In genomic region chr17:24227941-24228340, GRCm38 (mm10) we compare ENCODE assay signal across 23 mouse cellular contexts. TPM values are rescaled to one million over a fixed set of nuclear protein-coding genes. Genes with fewer than 3 reads are reported as not detected.
"Had no signal": no experiment of that assay in that cellular context is flagged by ENCODE, and none has a peak within 500 bp of the region (broad histone marks: within the 10 kb centered on the region; RNA-seq: fewer than 3 reads in every experiment).

No protein-coding gene starts in this region.

- ATAC-seq: lung, postnatal 0 days; midbrain, embryonic 13.5 days; midbrain, embryonic 16.5 days had no signal

- H3K9ac ChIP-seq: kidney, embryonic 15.5 days; limb, embryonic 13.5 days; lung, embryonic 14.5 days; midbrain, embryonic 13.5 days; neural tube, embryonic 13.5 days; stomach, embryonic 15.5 days had no signal

- DNase-seq: kidney, adult 11 months; kidney, adult 8-10 months; kidney, postnatal 10 days; kidney, postnatal 36 days; layer of hippocampus, postnatal 36 days; lung, embryonic 14.5 days; retina, postnatal 1 day; right cerebral cortex, postnatal 25 days; spleen, adult 18-20 months; thymus, postnatal 25 days had no signal

- H3K4me3 ChIP-seq: kidney, embryonic 15.5 days; limb, embryonic 10.5 days; limb, embryonic 13.5 days; megakaryocyte, embryonic 14.5 days; midbrain, embryonic 10.5 days; midbrain, embryonic 13.5 days; myocyte; neural tube, embryonic 13.5 days; stomach, embryonic 15.5 days had no signal

- H3K9me3 ChIP-seq: kidney, embryonic 15.5 days; limb, embryonic 10.5 days; limb, embryonic 13.5 days; megakaryocyte, embryonic 14.5 days; midbrain, embryonic 10.5 days; midbrain, embryonic 13.5 days; neural tube, embryonic 13.5 days; stomach, embryonic 15.5 days had no signal

- H3K4me2 ChIP-seq: kidney, embryonic 15.5 days; limb, embryonic 13.5 days; lung, embryonic 14.5 days; midbrain, embryonic 13.5 days; neural tube, embryonic 13.5 days; stomach, embryonic 15.5 days had no signal

- H3K27ac ChIP-seq: kidney, embryonic 15.5 days; limb, embryonic 10.5 days; limb, embryonic 13.5 days; midbrain, embryonic 10.5 days; midbrain, embryonic 13.5 days; neural tube, embryonic 13.5 days; stomach, embryonic 15.5 days had no signal

- H3K4me1 ChIP-seq: kidney, embryonic 15.5 days; limb, embryonic 10.5 days; limb, embryonic 13.5 days; midbrain, embryonic 10.5 days; midbrain, embryonic 13.5 days; neural tube, embryonic 13.5 days; stomach, embryonic 15.5 days had no signal

- H3K27me3 ChIP-seq: kidney, embryonic 15.5 days; limb, embryonic 13.5 days; megakaryocyte, embryonic 14.5 days; midbrain, embryonic 13.5 days; neural tube, embryonic 13.5 days; stomach, embryonic 15.5 days had no signal

RNA-seq across cellular contexts. Expression of gene Ntn3, which starts 18.6 kb away (rescaled TPM):
- total RNA-seq: monocyte, adult 5-6 weeks; neutrophil, adult 5-6 weeks had no signal
